Mouse (Mus musculus) embryonic facial prominence, embryonic 12.5 days (tissue): Measurements from ENCODE around the gene AI464131. TPM values are rescaled to one million over a fixed set of nuclear protein-coding genes. Genes with fewer than 3 reads are reported as not detected.

Source experiments
- ATAC-seq: fragments of 200-750 bp; cut with Nextera tagmentation; 2 replicates; pipeline ENCODE4 v1.8.0; 2017; ENCODE audit not compliant: insufficient number of reproducible peaks, insufficient read depth, low FRiP score, low TSS enrichment
- H3K27ac ChIP-seq: fragments of 300-500 bp; sonication (generic); 2 replicates; pipeline ENCODE4 v1.5.1; 2016; ENCODE audit warnings: mild to moderate bottlenecking
- H3K27me3 ChIP-seq: fragments of 300-500 bp; sonication (generic); 2 replicates; pipeline ENCODE4 v1.6.1; 2016; ENCODE audit warnings: mild to moderate bottlenecking, moderate library complexity
- H3K36me3 ChIP-seq: fragments of 300-500 bp; sonication (generic); 2 replicates; pipeline ENCODE4 v1.6.1; 2016; ENCODE audit warnings: mild to moderate bottlenecking
- H3K4me1 ChIP-seq: fragments of 300-500 bp; sonication (generic); 2 replicates; pipeline ENCODE4 v1.6.1; 2016
- H3K4me2 ChIP-seq: fragments of 300-500 bp; sonication (generic); replicated peaks from 2 replicates; pipeline ENCODE4 v1.6.1; 2016; ENCODE audit warnings: mild to moderate bottlenecking, moderate library complexity
- H3K4me3 ChIP-seq: fragments of 300-500 bp; sonication (generic); 2 replicates; pipeline ENCODE4 v1.5.1; 2016; ENCODE audit warnings: mild to moderate bottlenecking
- H3K9ac ChIP-seq: fragments of 300-500 bp; sonication (generic); 2 replicates; pipeline ENCODE4 v1.6.1; 2016; ENCODE audit warnings: mild to moderate bottlenecking, moderate library complexity
- H3K9me3 ChIP-seq: fragments of 300-500 bp; sonication (generic); 2 replicates; pipeline ENCODE4 v1.6.1; 2016; ENCODE audit warnings: mild to moderate bottlenecking, moderate library complexity
- WGBS: fragments of 180-500 bp; shearing (Covaris S2); methylation state at CpG from one replicate; pipeline ENCODE4 v1.1.7; 2016; 5-methylcytosine and 5-hydroxymethylcytosine counted together
- polyA plus RNA-seq: library from polyadenylated mRNA; unstranded; fragments of >200 nt; fragmentation: Nextera tagmentation; extraction: Ambion mirVana; gene quantifications from 2 replicates; pipeline ENCODE4 v1.2.1, GENCODE M21; 2016

AI464131 gene
- polyA plus RNA-seq, 1 experiment from 2014 or later = 9.5 TPM

GRCm38 (mm10) chr4:41522788-41523187 lies 19.9 kb upstream of the AI464131 start:
- no peak for ATAC-seq
- WGBS = 40% methylated on average over 5 of the region's 5 CpGs

GRCm38 (mm10) chr4:41522136-41522535 lies 19.3 kb upstream of the AI464131 start:
- no peak for ATAC-seq
- Histone ChIP-seq H3K9ac (no peak overlapping the region), H3K36me3 (no peaks in the 10 kb centered on the region), H3K4me1 (no peaks in the 10 kb centered on the region), H3K4me2 (no peak overlapping the region), H3K9me3 (no peaks in the 10 kb centered on the region), H3K27ac (no peak overlapping the region), H3K27me3 (peaks cover 14% of the 10 kb centered on the region; the same call in 1 of the 2 replicates), H3K4me3 (no peak overlapping the region)
- WGBS = 83% methylated on average over 6 of the region's 6 CpGs

More at GRCm38 (mm10) chr4:41522788-41523187, 19.9 kb upstream of the AI464131 start:
- Histone ChIP-seq H3K27ac (no peak overlapping the region), H3K4me2 (no peak overlapping the region), H3K4me3 (no peak overlapping the region), H3K36me3 (no peaks in the 10 kb centered on the region), H3K9me3 (no peaks in the 10 kb centered on the region), H3K4me1 (0 out of 2 replicates have a peak, but pooled peaks cover under 1% of the 10 kb centered on the region), H3K9ac (no peak overlapping the region), H3K27me3 (peaks cover 14% of the 10 kb centered on the region; the same call in 1 of the 2 replicates)

GRCm38 (mm10) chr4:41520641-41521040 lies 17.8 kb upstream of the AI464131 start:
- ATAC-seq = no peak
- H3K9me3 ChIP-seq = no peaks in the 10 kb centered on the region
- no peak overlapping the region for H3K4me2 ChIP-seq
- WGBS = 41% methylated on average over 14 of the region's 14 CpGs
- no peaks in the 10 kb centered on the region for H3K4me1 ChIP-seq
- no peaks in the 10 kb centered on the region for H3K36me3 ChIP-seq
- H3K27ac ChIP-seq = no peak overlapping the region
- H3K9ac ChIP-seq = no peak overlapping the region
- 0 out of 2 replicates have a peak, but pooled peaks cover 7% of the 10 kb centered on the region for H3K27me3 ChIP-seq
- no peak overlapping the region for H3K4me3 ChIP-seq

GRCm38 (mm10) chr4:41519195-41519594 lies 16.3 kb upstream of the AI464131 start:
- H3K4me3 ChIP-seq = no peak overlapping the region
- no peaks in the 10 kb centered on the region for H3K4me1 ChIP-seq
- WGBS = 90% methylated on average over 5 of the region's 5 CpGs
- no peaks in the 10 kb centered on the region for H3K36me3 ChIP-seq
- no peak overlapping the region for H3K4me2 ChIP-seq
- H3K27ac ChIP-seq = no peak overlapping the region
- no peaks in the 10 kb centered on the region for H3K9me3 ChIP-seq
- H3K9ac ChIP-seq = no peak overlapping the region
- H3K27me3 ChIP-seq = 0 out of 2 replicates have a peak, but pooled peaks cover 7% of the 10 kb centered on the region
- ATAC-seq = no peak

GRCm38 (mm10) chr4:41518349-41518748 lies 15.5 kb upstream of the AI464131 start:
- Histone ChIP-seq H3K36me3 (no peaks in the 10 kb centered on the region), H3K9me3 (no peaks in the 10 kb centered on the region), H3K4me2 (no peak overlapping the region), H3K4me3 (no peak overlapping the region), H3K4me1 (peaks cover 4% of the 10 kb centered on the region), H3K9ac (no peak overlapping the region), H3K27me3 (0 out of 2 replicates have a peak, but pooled peaks cover 7% of the 10 kb centered on the region), H3K27ac (no peak overlapping the region)
- no peak for ATAC-seq
- 70% methylated on average over 7 of the region's 7 CpGs for WGBS

GRCm38 (mm10) chr4:41517233-41517632 lies 14.4 kb upstream of the AI464131 start, which contains the start of gene 1110017D15Rik:
1110017D15Rik (minus strand) TSS chr4:41517333.
- no peak within 1 kb of the TSS for H3K4me3 ChIP-seq

GRCm38 (mm10) chr4:41513714-41514113 lies 10.8 kb upstream of the AI464131 start:
- peak overlapping the region; percentile 9; the same call in 1 of the 2 replicates for H3K4me2 ChIP-seq
- no peak overlapping the region for H3K9ac ChIP-seq
- peak overlapping the region; percentile 77; the same call in 1 of the 2 replicates for H3K27ac ChIP-seq
- H3K4me1 ChIP-seq = peaks cover 7% of the 10 kb centered on the region
- no peaks in the 10 kb centered on the region for H3K27me3 ChIP-seq
- ATAC-seq = no peak
- no peaks in the 10 kb centered on the region for H3K36me3 ChIP-seq
- no peaks in the 10 kb centered on the region for H3K9me3 ChIP-seq
- H3K4me3 ChIP-seq = no peak overlapping the region
- 4% methylated on average over 8 of the region's 8 CpGs for WGBS

More at GRCm38 (mm10) chr4:41517233-41517632, 14.4 kb upstream of the AI464131 start, which contains the start of gene 1110017D15Rik:
- H3K27ac ChIP-seq = no peak within 1 kb of the TSS
- ATAC-seq = no peak
- no peak within 1 kb of the TSS for H3K4me2 ChIP-seq
- no peaks in the 10 kb centered on the region for H3K9me3 ChIP-seq
- WGBS = 94% methylated on average over 2 of the region's 2 CpGs
- peaks cover 7% of the 10 kb centered on the region for H3K4me1 ChIP-seq
- 0 out of 2 replicates have a peak, but pooled peaks cover 7% of the 10 kb centered on the region for H3K27me3 ChIP-seq
- no peaks in the 10 kb centered on the region for H3K36me3 ChIP-seq
- no peak within 1 kb of the TSS for H3K9ac ChIP-seq

GRCm38 (mm10) chr4:41513309-41513708 lies 10.4 kb upstream of the AI464131 start:
- H3K36me3 ChIP-seq = no peaks in the 10 kb centered on the region
- peaks cover 2% of the 10 kb centered on the region; the same call in 1 of the 2 replicates for H3K27me3 ChIP-seq
- H3K9me3 ChIP-seq = no peaks in the 10 kb centered on the region
- H3K4me1 ChIP-seq = peaks cover 7% of the 10 kb centered on the region
- H3K9ac ChIP-seq = no peak overlapping the region
- ATAC-seq = no peak
- H3K4me2 ChIP-seq = peak overlapping the region; percentile 9; the same call in 1 of the 2 replicates
- H3K27ac ChIP-seq = peak overlapping the region; percentile 77; the same call in 1 of the 2 replicates
- 20% methylated on average over 4 of the region's 4 CpGs for WGBS
- no peak overlapping the region for H3K4me3 ChIP-seq

- H3K9ac ChIP-seq = no peak overlapping the region
- no peak overlapping the region for H3K27ac ChIP-seq
- H3K9me3 ChIP-seq = no peaks in the 10 kb centered on the region
- H3K4me2 ChIP-seq = peak overlapping the region; percentile 82; the same call in 1 of the 2 replicates
- no peak for ATAC-seq
- H3K27me3 ChIP-seq = peaks cover 6% of the 10 kb centered on the region; the same call in 1 of the 2 replicates
- H3K4me3 ChIP-seq = no peak overlapping the region
- H3K36me3 ChIP-seq = no peaks in the 10 kb centered on the region
- 38% methylated on average over 7 of the region's 7 CpGs for WGBS
- peaks cover 15% of the 10 kb centered on the region for H3K4me1 ChIP-seq
Measured at GRCm38 (mm10) chr4:41507998-41508397, 5.1 kb upstream of the AI464131 start.

GRCm38 (mm10) chr4:41507326-41507924 lies 4.5 kb upstream of the AI464131 start:
- Histone ChIP-seq H3K4me2 (peak overlapping the region; percentile 82), H3K27me3 (peaks cover 6% of the 10 kb centered on the region; the same call in 1 of the 2 replicates)
- ATAC-seq = peak; percentile 1; the same call in 1 of the 2 replicates

GRCm38 (mm10) chr4:41506906-41507305 lies 4.0 kb upstream of the AI464131 start:
- peak; percentile 67 for ATAC-seq
- peak overlapping the region; percentile 82 for H3K4me2 ChIP-seq
- peaks cover 24% of the 10 kb centered on the region for H3K4me1 ChIP-seq
- no peaks in the 10 kb centered on the region for H3K9me3 ChIP-seq
- H3K4me3 ChIP-seq = peak overlapping the region; percentile 53
- H3K36me3 ChIP-seq = no peaks in the 10 kb centered on the region
- peaks cover 10% of the 10 kb centered on the region; the same call in 1 of the 2 replicates for H3K27me3 ChIP-seq
- WGBS = under 1% methylated on average over 29 of the region's 29 CpGs
- H3K9ac ChIP-seq = peak overlapping the region; percentile 66
- H3K27ac ChIP-seq = peak overlapping the region; percentile 50; the same call in 1 of the 2 replicates

More at GRCm38 (mm10) chr4:41507326-41507924, 4.5 kb upstream of the AI464131 start:
- under 1% methylated on average over 22 of the region's 22 CpGs for WGBS
- Histone ChIP-seq H3K9me3 (no peaks in the 10 kb centered on the region), H3K4me1 (peaks cover 19% of the 10 kb centered on the region), H3K4me3 (peak overlapping the region; percentile 53), H3K9ac (peak overlapping the region; percentile 66), H3K27ac (peak overlapping the region; percentile 50; the same call in 1 of the 2 replicates), H3K36me3 (no peaks in the 10 kb centered on the region)
